Mouse (Mus musculus): ENCODE measurements around the gene Tmem131. TPM values are rescaled to one million over a fixed set of nuclear protein-coding genes. Genes with fewer than 3 reads are reported as not detected.

Tmem131 gene
- total and polyA plus RNA-seq, 3 experiments = 9.7 to 39.9 (median 11.5) TPM

DNA sequence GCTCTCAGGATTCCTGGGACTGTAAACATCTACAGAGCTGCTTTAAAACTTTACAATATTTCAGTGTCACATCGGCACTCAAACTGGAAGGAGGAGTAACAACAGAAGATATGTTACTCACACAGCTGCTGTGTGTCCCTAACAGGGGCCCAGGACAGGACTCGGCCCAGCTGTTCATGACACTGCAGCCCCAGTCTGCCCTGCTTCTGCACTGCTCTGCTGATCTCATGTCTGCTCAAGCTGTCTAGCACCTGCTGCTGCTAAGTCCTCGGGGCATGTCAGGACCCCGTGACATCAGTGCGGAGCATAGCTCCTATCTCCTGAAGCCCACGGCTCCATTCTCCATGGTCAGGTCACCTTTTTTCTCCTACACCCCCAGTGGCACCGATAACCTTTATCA is 146.8 kb downstream of the Tmem131 start:
- Histone ChIP-seq H3K4me2 (ENCODE audit: insufficient read depth, low read depth, poor library complexity, severe bottlenecking) (no peak overlapping the region), H3K4me1 (ENCODE audit: control insufficient read depth in 1 of 2, insufficient read depth in 2 of 2) (no peaks in the 10 kb centered on the region), H3K4me3 (replicated peaks in 1 of 3; ENCODE audit: low read depth in 2 of 3, low read length in 2 of 3, poor library complexity in 1 of 3) (no peak overlapping the region), H3K36me3 (replicated peaks in 1 of 2; ENCODE audit: control insufficient read depth in 1 of 2, insufficient read depth in 1 of 2, low read length in 1 of 2) (peaks cover 73 to 91% of the 10 kb centered on the region in 2 experiments), H3K9ac (ENCODE audit: insufficient read depth, low read depth) (no peak overlapping the region), H3K79me2 (replicated peaks; ENCODE audit: control insufficient read depth, extremely low read depth, insufficient read depth, poor library complexity, severe bottlenecking) (no peaks in the 10 kb centered on the region), H3K27ac (ENCODE audit: insufficient read depth, low read depth) (no peak overlapping the region), H3K9me3 (replicated peaks; ENCODE audit: low read length) (no peaks in the 10 kb centered on the region), H3K27me3 (replicated peaks) (no peaks in the 10 kb centered on the region)
- in situ Hi-C loops (cut with MboI; ENCODE audit: low pct_ligation_motif_present, low pct_unique_long_range_greater_than_20kb, low sequenced_read_pairs) = loop anchor here (25.0 kb wide), 1 partner anchor 841 kb away; no protein-coding TSS in a partner anchor
- dilution Hi-C loops (cut with MboI; ENCODE audit: extremely low pct_ligation_motif_present, extremely low pct_unique_long_range_greater_than_20kb, low sequenced_read_pairs) = no loop called here
- TF ChIP-seq CTCF (conservative IDR thresholded peaks at IDR 0.05 in 1 of 2, IDR thresholded peaks at IDR 0.05 in 1 of 2; ENCODE audit: low read depth in 2 of 2, low read length in 2 of 2) = no peak
- TF ChIP-seq EP300 (IDR thresholded peaks at IDR 0.05; ENCODE audit: low read length) = no peak
- TF ChIP-seq TCF12 (IDR thresholded peaks at IDR 0.05; ENCODE audit: low read depth, low read length) = no peak
- no peak for TF ChIP-seq KAT2A (IDR thresholded peaks at IDR 0.05; ENCODE audit: insufficient replicate concordance, low read length)
- TF ChIP-seq UBTF (IDR thresholded peaks at IDR 0.05; ENCODE audit: low read depth, low read length) = no peak
- no peak for TF ChIP-seq SIN3A (IDR thresholded peaks at IDR 0.05; ENCODE audit: low read length)
- TF ChIP-seq BHLHE40 (IDR thresholded peaks at IDR 0.05; ENCODE audit: low read depth, low read length) = no peak
- no peak for TF ChIP-seq POLR2A (IDR thresholded peaks at IDR 0.05; ENCODE audit: low read depth, low read length)
- no peak for TF ChIP-seq ETS1 (conservative IDR thresholded peaks at IDR 0.05; ENCODE audit: low read depth, low read length)
- no peak for TF ChIP-seq USF2 (conservative IDR thresholded peaks at IDR 0.05; ENCODE audit: low read depth, low read length)
- no peak for TF ChIP-seq E2F4 (IDR thresholded peaks at IDR 0.05; ENCODE audit: insufficient replicate concordance, low read depth, low read length)
- no peak for TF ChIP-seq RAD21 (IDR thresholded peaks at IDR 0.05; ENCODE audit: low read depth, low read length)
- no peak for TF ChIP-seq HCFC1 (IDR thresholded peaks at IDR 0.05; ENCODE audit: low read depth, low read length)
- no peak for TF ChIP-seq PAX5 (IDR thresholded peaks at IDR 0.05; ENCODE audit: low read length)
- no peak for TF ChIP-seq MYC (IDR thresholded peaks at IDR 0.05; ENCODE audit: low read depth, low read length)
- TF ChIP-seq USF1 (IDR thresholded peaks at IDR 0.05; ENCODE audit: low read depth, low read length) = no peak
- TF ChIP-seq SMC3 (IDR thresholded peaks at IDR 0.05; ENCODE audit: low read depth, low read length) = no peak
- no peak for TF ChIP-seq JUND (conservative IDR thresholded peaks at IDR 0.05; ENCODE audit: low read depth, low read length)
- no peak for TF ChIP-seq MXI1 (IDR thresholded peaks at IDR 0.05; ENCODE audit: low read depth, low read length)
- no peak for TF ChIP-seq CHD2 (IDR thresholded peaks at IDR 0.05; ENCODE audit: low read length)
- no peak for DNase-seq (ENCODE audit: extremely low read depth)

DNA sequence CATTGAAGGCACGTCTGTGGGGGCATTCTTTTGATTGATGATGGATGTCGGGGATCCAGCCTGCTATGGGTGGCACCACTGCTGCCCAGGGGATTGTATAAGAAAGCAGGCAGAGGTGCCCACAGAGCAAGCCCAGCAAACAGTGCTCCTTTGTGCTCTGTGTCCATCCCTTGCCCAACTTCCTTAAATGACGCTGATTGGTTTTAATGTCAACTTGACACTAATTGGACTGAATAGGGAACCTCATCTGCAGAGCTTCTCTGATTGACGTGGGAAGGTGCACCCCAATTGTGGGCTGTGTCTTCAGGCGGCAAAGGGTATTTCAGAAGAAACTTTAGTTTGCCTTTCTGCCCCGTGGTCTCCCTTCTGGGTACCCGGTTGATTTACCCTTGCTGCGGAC is 154.1 kb downstream of the Tmem131 start:
- Histone ChIP-seq H3K4me3 (replicated peaks in 1 of 3; ENCODE audit: low read depth in 2 of 3, low read length in 2 of 3, poor library complexity in 1 of 3) (no peak overlapping the region), H3K4me1 (ENCODE audit: control insufficient read depth in 1 of 2, insufficient read depth in 2 of 2) (no peaks in the 10 kb centered on the region; a peak in 1 of 4 replicates), H3K36me3 (replicated peaks in 1 of 2; ENCODE audit: control insufficient read depth in 1 of 2, insufficient read depth in 1 of 2, low read length in 1 of 2) (peaks cover 19 to 35% of the 10 kb centered on the region in 2 experiments), H3K9ac (ENCODE audit: insufficient read depth, low read depth) (no peak overlapping the region), H3K79me2 (replicated peaks; ENCODE audit: control insufficient read depth, extremely low read depth, insufficient read depth, poor library complexity, severe bottlenecking) (no peaks in the 10 kb centered on the region), H3K9me3 (replicated peaks; ENCODE audit: low read length) (no peaks in the 10 kb centered on the region), H3K27me3 (replicated peaks) (no peaks in the 10 kb centered on the region), H3K4me2 (ENCODE audit: insufficient read depth, low read depth, poor library complexity, severe bottlenecking) (no peak overlapping the region), H3K27ac (ENCODE audit: insufficient read depth, low read depth) (no peak overlapping the region)
- in situ Hi-C loops (cut with MboI; ENCODE audit: low pct_ligation_motif_present, low pct_unique_long_range_greater_than_20kb, low sequenced_read_pairs) = loop anchor here (10.0 to 25.0 kb wide), 2 partner anchors 455 to 848 kb away; no protein-coding TSS in a partner anchor
- TF ChIP-seq ELF1 (IDR thresholded peaks at IDR 0.05; ENCODE audit: low read depth, low read length) = no peak
- no peak for TF ChIP-seq IRF4 (IDR thresholded peaks at IDR 0.05; ENCODE audit: low read depth, low read length)
- no peak for TF ChIP-seq E2F4 (IDR thresholded peaks at IDR 0.05; ENCODE audit: insufficient replicate concordance, low read depth, low read length)
- no peak for TF ChIP-seq USF1 (IDR thresholded peaks at IDR 0.05; ENCODE audit: low read depth, low read length)
- no peak for TF ChIP-seq USF2 (conservative IDR thresholded peaks at IDR 0.05; ENCODE audit: low read depth, low read length)
- no peak for TF ChIP-seq HCFC1 (IDR thresholded peaks at IDR 0.05; ENCODE audit: low read depth, low read length)
- no peak for TF ChIP-seq MAX (IDR thresholded peaks at IDR 0.05; ENCODE audit: low read length)
- no peak for TF ChIP-seq MXI1 (IDR thresholded peaks at IDR 0.05; ENCODE audit: low read depth, low read length)
- TF ChIP-seq TCF12 (IDR thresholded peaks at IDR 0.05; ENCODE audit: low read depth, low read length) = no peak
- TF ChIP-seq PAX5 (IDR thresholded peaks at IDR 0.05; ENCODE audit: low read length) = no peak
- TF ChIP-seq ZKSCAN1 (IDR thresholded peaks at IDR 0.05; ENCODE audit: borderline replicate concordance, low read depth, low read length) = no peak
- TF ChIP-seq BHLHE40 (IDR thresholded peaks at IDR 0.05; ENCODE audit: low read depth, low read length) = no peak
- TF ChIP-seq ZC3H11A (IDR thresholded peaks at IDR 0.05; ENCODE audit: low read depth, low read length) = no peak
- dilution Hi-C loops (cut with MboI; ENCODE audit: extremely low pct_ligation_motif_present, extremely low pct_unique_long_range_greater_than_20kb, low sequenced_read_pairs) = no loop called here
- no peak for DNase-seq (ENCODE audit: extremely low read depth)

All from CH12.LX (cell line).